Mouse (Mus musculus) CD4-positive, CD25-positive, alpha-beta regulatory T cell, adult 4 months (primary cell): ENCODE measurements around the gene 9130230L23Rik. TPM values are rescaled to one million over a fixed set of nuclear protein-coding genes. Genes with fewer than 3 reads are reported as not detected.
A peak's percentile ranks its signal among the peaks of the same experiment; 100 is the strongest.

Experiments used
- ATAC-seq: one replicate; pipeline ENCODE4 v1.8.0; 2017
- polyA plus RNA-seq, 2 experiments: library from polyadenylated mRNA; unstranded; fragments of 100-300 nt; shearing (Covaris generic); gene quantifications; one replicate each; pipeline ENCODE4 v1.2.1; 2017

9130230L23Rik gene
- polyA plus RNA-seq, 2 experiments from 2014 or later = not detected

- no peak for ATAC-seq
Measured at GRCm38 (mm10) chr5:65954130-65955080, 49.7 kb downstream of the 9130230L23Rik start.

- no peak for ATAC-seq
Measured at GRCm38 (mm10) chr5:65951513-65951909, 52.6 kb downstream of the 9130230L23Rik start.

- ATAC-seq = peak; percentile 69
Measured at GRCm38 (mm10) chr5:65950679-65951512, 53.2 kb downstream of the 9130230L23Rik start.

GRCm38 (mm10) chr5:65950236-65950635 lies 53.8 kb downstream of the 9130230L23Rik start:
- ATAC-seq = no peak

- ATAC-seq = no peak
Measured at GRCm38 (mm10) chr5:65949822-65950221, 54.3 kb downstream of the 9130230L23Rik start.

GRCm38 (mm10) chr5:65941145-65941544 lies 62.9 kb downstream of the 9130230L23Rik start:
- peak; percentile 56 for ATAC-seq

GRCm38 (mm10) chr5:65937998-65938715 lies 65.9 kb downstream of the 9130230L23Rik start:
- peak; percentile 81 for ATAC-seq

GRCm38 (mm10) chr5:65937011-65937726 lies 66.9 kb downstream of the 9130230L23Rik start:
- ATAC-seq = no peak

GRCm38 (mm10) chr5:65934783-65935182 lies 69.3 kb downstream of the 9130230L23Rik start, which contains the start of gene Chrna9:
Gene Chrna9, plus strand, starts transcription at chr5:65934921.
- ATAC-seq = no peak

- ATAC-seq = no peak
Measured at GRCm38 (mm10) chr5:65933764-65934163, 70.3 kb downstream of the 9130230L23Rik start.

- no peak for ATAC-seq
Measured at GRCm38 (mm10) chr5:65933258-65933657, 70.8 kb downstream of the 9130230L23Rik start.

GRCm38 (mm10) chr5:65930171-65930570 lies 73.9 kb downstream of the 9130230L23Rik start:
- ATAC-seq = no peak

Other genes with a start within 250 kb of the 9130230L23Rik start
- 10 to 100 TPM; 11.7 to 13.3 TPM for gene N4bp2, start 240.8 kb downstream of the 9130230L23Rik start, polyA plus RNA-seq
- gene Rhoh, start 143.1 kb downstream of the 9130230L23Rik start, polyA plus RNA-seq = 100 to 1,000 TPM; 342 to 463 TPM
- 1 to 10 TPM; 2.0 to 2.1 TPM for gene Chrna9, start 69.4 kb downstream of the 9130230L23Rik start, polyA plus RNA-seq
- gene Rbm47, start 168.8 kb upstream of the 9130230L23Rik start, polyA plus RNA-seq = under 1 TPM; 0.42 to 0.66 TPM